Mouse (Mus musculus) bone marrow, adult 2 months (tissue): ENCODE results near the gene Mtfr1l.

ENCODE experiments used
- CTCF ChIP-seq: fragments of 200-500 bp; IDR thresholded peaks from 2 replicates; pipeline ENCODE4 v1.5.1; 2011; ENCODE audit warnings: low read length, control low read depth; ENCODE audit not compliant: control insufficient read depth, insufficient read depth
- POLR2A ChIP-seq: fragments of 200-500 bp; IDR thresholded peaks from 2 replicates; pipeline ENCODE4 v1.6.1; 2011; ENCODE audit warnings: low read depth, mild to moderate bottlenecking, control low read depth, low read length, borderline replicate concordance; ENCODE audit not compliant: control insufficient read depth

DNA sequence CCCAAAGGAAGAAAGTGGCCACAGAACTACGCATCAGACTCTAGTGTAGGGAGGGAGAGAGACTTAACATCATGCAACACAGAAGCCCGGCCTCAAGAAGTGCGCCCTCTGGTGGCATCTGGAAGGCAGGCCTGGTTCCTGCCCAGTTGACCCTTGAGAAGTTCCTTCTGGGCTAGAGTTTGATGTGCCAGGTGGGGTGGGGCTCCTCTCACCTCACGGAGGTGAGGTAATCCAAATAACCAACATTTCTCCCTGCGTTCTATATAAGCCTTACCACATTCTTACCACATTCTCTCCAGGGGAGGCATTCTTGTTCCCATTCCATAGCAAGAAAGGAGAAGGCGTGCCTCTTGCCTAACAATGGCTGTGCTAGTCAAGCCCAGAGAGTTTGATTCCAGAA, 54.3 kb downstream of the Mtfr1l start:
- no peak for TF ChIP-seq POLR2A
- peak; percentile 93 for TF ChIP-seq CTCF
